Mouse (Mus musculus) embryo, embryonic 10 days (tissue): Measurements from ENCODE around the gene Smarca4.

Source experiments
- DNase-seq: peaks from one replicate; pipeline ENCODE4 v3.0.0-alpha.2; 2015; ENCODE audit warnings: low spot score

Gene Smarca4

DNA sequence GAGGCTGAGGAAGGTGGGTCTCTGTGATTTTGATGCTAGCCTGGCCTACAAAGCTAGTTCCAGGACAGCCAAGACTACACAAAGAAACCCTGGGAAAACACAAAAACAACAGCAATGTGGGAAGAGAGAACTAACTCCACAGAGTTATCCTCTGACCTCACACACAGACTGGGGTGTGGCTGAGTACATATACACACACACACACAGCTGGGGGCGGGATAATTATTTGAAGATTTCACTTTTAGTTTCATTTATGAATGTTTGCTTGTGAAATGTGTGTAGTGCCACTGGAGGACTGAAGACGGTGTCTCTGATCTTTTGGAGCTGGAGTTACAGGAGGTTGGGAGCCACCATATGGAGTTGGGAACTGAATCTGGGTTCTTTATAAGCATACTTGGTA, 14.9 kb upstream of the Smarca4 start:
- DNase-seq = no peak

DNA sequence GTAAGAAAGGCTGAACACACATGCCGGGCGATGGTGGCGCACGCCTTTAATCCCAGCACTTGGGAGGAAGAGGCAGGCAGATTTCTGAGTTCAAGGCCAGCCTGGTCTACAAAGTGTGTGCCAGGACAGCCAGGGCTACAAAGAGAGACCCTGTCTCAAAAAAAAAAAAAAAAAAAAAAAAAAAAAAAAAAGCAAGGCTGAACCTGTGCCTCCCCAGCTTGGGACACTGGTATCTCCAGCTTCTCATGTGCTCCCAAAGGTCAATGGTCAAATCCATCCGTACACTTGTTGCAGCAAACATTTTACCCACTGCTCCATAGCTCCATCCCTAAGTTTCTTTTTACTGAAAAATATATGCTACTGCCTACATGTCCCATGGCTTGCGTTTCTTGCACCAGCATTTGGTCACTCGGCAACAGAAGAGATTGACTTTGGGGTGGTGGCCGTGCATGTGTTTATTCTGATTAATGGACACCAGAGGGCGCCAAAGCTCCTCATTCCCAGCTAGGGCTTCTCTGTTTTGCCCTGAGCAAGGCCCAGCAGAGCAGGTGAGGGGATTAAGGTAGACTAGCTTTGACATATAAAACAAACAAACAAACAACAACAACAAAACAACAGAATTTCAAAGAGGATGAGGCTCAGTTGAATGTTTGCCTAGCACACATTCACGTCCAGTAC, 14.1 kb upstream of the Smarca4 start:
- peak; percentile 87 for DNase-seq

DNA sequence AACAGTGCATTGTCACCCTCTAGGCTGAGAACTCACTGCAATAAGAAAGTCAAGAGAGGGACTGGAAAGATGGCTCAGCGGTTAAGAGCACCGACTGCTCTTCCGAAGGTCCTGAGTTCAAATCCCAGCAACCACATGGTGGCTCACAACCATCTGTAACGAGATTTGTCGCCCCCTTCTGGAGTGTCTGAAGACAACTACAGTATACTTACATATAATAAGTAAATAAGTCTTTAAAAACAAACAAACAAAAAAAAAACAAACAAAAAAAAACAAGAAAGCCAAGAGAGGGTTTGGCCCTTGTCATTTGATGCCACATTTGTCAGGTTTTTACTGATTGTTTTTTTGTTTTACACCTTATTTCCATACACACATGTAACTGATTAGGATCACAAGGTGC, 11.8 kb upstream of the Smarca4 start:
- no peak for DNase-seq

DNA sequence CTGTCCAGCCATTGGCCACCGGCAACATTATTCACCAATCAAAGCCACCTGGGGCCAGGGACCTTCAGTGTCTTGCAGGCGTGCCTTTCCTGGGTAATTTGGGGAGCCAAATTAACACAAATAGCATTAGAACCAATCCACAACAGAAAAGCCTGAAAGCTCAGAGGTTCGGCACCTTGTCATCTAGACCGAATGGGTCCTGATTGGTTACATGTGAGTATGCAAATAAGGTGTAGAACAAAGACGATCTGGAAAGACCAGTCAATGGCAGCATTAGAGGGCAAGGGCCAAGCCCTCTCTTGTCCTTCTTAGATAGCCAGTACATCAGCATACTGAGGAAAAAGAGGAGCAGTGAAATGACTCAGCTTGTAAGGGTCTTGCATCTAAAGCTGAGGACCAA, 10.1 kb upstream of the Smarca4 start:
- DNase-seq = no peak

DNA sequence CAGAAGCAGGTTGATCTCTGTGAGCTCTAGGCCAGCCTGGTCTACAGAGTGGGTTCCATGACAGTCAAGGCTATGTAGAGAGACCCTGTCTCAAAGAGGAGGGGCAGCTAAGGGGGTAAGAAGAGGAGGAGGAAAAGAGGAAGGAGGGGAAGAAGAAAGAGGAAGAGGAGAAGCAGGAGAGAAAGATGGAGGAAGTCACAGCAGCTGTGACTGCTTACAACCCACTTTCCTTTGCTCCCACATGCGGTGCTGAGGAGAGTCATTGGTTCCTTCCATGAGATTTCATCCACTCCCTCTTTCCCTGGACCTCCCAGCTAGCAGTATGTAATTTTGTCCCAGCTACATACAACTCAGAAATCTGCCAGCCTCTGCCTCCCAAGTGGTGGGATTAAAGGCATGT, 9.3 kb upstream of the Smarca4 start:
- DNase-seq = no peak

DNA sequence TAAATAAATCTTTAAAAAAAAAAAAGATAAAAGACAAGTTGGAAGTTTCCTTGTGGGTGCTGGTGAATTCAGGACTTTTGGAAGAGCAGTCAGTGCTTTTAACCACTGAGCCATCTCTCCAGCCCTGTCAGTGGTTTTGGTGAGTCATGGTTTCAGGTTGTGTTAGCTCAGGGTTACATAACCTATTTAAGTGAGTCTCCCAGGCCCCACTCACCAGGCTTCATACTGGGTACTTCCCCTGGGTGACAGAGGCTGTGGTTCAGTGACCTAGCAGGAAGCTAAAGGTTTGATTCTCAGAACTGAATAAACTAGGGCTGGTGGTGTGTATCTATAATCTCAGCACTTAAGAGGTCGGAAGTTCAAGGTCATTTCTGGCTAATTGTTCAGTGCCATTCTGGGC, 6.1 kb upstream of the Smarca4 start:
- no peak for DNase-seq

DNA sequence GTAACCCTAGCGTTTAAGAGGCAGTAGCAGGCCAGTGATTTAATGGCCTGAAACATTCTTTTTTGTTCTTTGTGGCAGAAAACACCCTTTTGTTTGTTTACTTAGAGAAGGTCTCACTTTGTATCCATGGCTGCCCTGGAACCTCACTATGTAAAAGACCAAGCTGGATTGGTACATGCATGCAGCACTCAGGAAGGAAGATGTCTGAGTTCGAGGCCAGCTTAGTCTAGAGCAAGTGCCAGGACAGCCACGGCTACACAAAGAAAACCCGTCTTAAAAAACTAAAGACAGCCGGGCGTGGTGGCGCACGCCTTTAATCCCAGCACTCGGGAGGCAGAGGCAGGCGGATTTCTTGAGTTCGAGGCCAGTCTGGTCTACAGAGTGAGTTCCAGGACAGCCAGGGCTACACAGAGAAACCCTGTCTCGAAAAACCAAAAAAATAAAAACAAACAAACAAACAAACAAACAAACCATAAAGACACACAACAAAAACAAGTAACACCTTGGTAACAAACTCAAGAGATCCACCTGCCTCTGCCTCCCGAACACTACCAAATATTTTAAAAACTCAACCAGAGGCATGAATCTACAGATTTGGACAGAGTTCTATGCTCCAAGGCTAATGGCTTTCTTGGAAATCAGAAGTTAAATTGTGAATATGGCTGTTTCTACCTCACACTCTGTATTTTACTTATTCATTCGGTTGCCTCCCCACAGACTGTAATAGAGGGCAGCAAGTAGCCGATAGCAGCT, 929 bp upstream of the Smarca4 start:
- DNase-seq = no peak

DNA sequence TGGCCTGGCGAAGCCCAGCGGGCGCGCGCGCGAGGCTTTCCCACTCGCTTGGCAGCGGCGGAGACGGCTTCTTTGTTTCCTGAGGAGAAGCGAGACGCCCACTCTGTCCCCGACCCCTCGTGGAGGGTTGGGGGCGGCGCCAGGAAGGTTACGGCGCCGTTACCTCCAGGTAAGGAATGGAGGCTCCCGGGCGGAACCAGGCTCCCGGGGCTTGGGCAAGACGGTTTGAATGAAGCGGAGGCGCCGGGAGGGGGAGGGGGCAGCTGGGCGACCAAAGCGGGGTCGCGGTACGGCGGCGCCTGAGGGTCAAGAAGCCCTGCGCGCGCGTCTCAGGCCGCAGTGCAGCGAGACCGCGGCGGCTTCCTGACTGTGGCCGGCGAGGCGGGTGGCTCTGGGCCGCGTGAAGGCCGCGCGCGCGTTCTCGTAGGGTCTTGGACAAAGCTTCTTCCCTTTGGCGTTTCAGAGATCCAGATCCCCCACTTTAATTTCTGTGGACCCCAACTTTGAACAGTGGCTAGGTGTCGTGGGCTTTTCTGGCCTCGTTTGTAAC, 338 bp downstream of the Smarca4 start:
- DNase-seq = peak; percentile 95

DNA sequence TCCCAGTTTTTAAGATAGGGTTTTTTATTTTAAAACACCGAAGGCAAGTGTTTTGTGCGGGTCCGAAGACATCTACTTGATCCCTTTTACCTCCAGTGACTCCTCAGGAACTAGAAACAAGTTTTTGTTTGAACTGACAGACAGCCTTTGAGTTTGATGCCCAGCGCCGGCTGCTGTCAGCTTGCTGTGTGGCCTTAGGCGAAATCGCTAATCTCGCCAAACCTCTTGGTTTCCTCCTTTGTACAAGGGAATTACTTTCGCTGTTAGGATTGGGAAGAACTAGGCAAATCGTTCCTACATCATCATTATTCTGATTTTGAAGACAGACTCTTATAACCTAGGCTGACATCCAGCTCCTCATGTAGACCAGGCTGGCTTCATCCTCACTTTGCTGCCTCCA, 1.1 kb downstream of the Smarca4 start:
- peak; percentile 56 for DNase-seq

DNA sequence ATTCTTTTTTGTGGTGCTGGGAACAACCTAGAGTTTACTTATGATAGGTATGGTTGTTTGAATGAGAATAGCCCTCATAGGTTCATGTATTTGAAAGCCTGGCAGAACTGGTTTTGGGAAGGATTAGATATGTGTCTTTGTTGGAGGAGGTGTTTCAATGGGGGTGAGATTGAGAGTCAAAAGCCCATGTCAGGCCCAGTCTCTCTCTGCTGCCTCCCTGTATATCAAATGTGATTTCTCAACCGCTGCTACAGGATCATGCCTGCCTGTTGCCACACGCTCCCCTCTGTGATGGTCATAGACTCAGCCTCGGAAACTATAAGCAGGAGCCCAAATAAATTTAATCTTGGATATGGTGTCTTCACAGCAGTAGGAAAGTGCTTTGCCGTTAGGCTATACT, 4.3 kb downstream of the Smarca4 start:
- DNase-seq = no peak

DNA sequence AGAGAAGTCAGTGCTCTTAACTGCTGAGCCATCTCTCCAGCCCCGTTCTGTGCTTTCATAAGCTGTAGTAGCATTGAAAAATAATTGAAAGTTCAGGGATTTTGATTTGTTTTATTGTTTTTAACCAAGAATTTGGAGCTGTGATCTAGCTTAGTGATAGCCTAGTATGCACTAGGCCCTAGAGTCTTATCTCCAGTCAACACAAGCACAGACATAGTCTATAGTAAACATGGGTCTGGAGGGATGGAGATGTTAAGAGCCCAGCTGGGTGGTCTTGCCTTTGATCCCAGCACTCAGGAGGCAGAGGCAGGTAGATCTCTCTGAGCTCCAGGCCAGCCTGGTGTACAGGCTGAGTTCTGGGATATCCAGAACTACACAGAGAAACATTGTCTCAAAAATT, 6.7 kb downstream of the Smarca4 start:
- DNase-seq = no peak

DNA sequence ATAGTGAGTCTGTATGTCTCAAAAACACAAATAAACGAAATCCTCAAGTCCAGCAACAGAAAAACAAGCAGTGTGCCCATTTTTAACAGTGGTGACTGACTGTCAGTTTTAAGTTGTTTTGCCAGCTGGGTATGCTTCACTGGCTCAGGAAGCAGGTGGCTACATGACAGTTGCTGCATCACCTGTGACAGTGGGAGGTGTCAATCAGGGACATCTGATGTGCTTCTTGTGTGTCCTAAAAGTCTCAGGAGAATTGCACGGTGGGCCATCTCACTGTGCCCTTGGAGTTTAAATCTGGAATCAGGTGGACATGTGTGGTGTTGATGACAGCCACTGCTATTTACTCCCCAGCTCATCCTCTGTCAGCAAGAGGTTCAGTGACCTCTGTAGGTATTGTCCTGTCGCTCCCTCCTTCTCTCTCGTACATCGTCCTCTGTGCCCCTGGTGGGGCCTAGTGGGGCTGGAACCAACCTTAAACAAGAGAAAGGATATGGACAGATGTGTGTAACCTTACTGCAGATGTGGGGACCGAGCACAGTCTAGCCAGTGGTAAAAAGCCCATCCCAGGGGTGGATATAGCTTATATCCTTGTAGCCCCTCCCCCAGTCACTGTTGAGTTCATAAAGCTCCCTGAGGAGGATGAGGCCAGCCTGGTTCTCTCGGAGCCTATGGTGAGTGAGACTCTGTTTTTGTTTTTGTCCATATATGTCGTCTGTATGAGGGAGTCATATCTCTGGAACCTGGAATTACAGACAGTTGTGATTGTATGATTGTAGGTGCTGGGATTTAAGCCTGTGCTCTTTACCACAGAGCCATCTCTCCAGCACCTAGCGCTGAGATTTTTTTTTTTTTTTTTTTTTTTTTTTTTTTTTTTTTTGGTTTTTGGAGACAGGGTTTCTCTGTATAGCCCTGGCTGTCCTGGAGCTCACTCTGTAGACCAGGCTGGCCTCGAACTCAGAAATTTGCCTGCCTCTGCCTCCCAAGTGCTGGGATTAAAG, 9.7 kb downstream of the Smarca4 start:
- no peak for DNase-seq

DNA sequence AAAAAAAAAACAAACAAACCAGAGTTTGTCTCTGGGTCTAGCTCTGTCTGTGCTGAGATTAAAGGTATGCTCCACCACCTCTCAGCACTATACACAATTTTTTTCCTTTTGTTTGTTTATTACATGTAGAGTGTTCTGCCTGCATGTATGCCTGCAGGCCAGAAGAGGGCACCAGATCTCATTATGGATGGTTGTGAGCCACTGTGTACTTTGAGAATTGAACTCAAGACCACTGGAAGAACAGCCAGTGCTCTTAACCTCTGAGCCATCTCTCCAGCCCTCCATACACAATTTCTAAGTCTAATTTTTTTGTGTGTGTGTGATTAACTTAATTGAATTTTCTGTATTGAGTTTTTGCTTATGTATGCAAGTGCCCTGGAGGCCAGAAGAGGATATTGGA, 10.6 kb downstream of the Smarca4 start:
- DNase-seq = peak; percentile 22

DNA sequence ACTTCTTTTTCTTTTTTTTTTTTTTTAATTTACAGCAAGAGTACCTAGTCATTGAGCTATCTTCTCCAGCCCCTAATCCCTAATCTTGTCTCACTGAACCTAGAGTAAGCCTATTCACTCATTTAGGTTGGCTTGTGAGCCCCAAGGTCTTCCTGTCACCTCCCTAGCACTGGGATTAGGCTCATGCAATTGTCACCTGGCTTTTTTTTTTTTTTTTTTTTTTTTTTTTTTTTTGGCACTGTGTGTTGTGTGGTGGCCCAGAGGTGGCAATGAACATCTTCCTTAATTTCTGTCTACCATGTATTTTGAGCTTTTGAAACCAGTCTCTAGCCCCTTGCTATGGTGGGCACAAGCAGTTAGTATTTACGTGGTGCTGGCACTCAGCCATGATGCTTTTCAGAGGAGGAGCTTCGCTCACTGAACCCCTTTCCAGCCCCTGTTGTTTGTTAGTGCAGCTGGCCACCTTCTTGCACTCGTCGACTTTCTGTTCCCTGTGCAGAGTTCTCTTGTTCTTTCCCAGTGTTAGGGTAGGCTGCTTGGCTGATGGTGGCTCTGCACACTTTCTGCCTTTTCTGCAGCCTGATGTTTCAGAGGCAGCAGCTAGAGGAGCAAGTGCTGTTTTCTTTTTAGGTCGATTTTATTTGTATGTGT, 11.3 kb downstream of the Smarca4 start:
- DNase-seq = no peak

DNA sequence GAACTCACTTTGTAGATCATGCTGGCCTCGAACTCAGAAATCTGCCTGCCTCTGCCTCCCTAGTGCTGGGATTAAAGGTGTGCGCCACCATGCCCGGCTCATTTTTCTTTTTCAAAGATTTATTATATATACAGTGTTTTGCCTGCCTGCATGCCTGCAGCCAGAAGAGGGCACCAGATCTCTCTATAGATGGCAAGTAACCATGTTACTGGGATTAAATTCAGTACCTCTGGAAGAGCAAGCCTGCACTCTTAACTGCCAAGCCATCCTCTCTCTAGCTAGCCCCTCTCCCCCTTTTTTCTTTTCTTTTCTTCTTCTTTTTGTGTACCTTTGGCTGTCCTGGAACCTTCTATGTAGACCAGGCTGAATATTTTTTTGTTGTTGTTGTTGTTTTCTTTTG, 14.7 kb downstream of the Smarca4 start:
- peak; percentile 21 for DNase-seq

DNA sequence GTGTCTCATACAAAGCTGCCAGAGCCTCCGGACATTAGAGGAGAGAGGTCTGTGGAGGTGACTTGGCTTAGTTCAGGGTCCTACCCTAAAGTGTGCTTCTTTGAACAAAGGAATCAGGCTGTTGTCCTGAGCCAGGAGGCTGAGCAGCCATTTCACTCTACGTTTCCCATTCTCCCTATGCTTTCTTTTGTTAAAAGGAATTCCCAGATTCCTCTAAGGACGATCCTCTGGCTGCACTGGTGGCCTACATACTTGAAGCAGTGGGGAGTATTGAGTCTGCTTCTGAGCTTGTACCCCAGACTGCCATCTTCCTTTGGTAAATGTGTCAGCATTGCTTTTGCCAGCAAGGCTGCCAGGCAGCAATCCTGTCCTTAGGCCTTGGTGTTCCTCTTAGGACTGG, 17.1 kb downstream of the Smarca4 start:
- DNase-seq = no peak

DNA sequence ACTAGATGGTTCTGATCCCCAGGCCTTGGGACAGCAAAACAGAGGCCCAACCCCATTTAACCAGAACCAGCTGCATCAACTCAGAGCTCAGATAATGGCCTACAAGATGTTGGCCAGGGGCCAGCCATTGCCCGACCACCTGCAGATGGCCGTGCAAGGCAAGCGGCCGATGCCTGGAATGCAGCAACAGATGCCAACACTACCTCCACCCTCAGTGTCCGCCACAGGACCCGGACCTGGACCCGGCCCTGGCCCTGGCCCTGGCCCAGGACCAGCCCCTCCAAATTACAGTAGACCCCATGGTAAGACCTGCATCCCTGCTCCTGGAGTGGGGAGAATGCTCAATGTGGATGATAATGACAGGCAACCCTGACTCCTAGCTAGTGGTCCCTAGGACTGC, 19.7 kb downstream of the Smarca4 start:
- DNase-seq = no peak

DNA sequence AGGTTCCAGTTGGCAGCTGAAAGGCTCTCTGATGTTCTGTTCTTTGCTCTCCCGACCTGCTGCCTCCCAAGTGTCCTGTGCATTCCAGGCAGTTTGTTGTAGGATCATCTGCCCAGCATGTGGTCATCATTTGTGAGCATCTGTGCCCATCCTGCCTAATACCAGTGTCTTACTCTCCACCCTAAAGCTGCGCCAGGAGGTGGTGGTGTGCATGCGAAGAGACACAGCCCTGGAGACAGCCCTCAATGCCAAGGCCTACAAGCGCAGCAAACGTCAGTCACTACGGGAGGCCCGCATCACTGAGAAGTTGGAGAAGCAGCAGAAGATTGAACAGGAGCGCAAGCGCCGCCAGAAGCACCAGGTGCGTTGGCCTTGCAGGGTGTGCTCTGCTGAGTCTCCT, 23.1 kb downstream of the Smarca4 start:
- DNase-seq = no peak

DNA sequence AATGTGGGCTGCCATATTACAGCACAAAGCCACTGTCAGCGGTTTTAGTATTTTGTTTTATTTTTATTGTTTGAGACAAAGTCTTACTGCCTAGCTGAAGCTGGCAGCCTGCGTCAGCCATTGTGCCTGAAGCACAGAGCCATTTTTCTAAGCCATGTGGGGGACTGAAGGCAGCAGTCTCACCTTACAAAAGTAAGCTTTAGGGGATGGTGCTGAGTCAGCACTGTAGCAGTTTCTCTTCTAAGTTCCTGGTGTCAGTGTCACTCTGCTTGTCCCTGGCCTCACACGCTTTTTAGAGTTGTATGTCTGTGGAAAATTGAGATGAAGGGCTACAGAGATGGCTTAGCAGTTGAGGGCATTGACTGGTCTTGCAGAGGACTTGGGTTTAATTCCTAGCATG, 30.4 kb downstream of the Smarca4 start:
- DNase-seq = no peak

DNA sequence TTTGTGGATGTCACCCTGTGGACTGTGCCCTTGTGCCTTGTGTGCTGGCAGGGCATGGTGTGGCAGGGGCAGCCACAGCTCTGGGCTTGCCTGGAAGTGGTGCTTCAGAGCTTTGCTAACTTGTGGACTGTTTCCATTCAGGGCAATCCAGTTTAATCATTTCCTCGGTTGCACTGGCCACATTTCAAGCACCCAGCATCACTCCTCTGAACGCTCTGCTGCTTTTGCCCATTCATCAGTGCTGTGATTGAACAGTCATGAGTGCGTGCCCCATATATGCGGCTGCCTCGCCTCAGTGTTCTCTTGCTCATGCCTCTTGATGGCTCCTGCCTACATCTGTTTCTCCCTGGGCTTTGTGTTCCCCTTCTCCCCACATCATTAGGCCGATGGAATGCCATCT, 31.8 kb downstream of the Smarca4 start:
- no peak for DNase-seq

DNA sequence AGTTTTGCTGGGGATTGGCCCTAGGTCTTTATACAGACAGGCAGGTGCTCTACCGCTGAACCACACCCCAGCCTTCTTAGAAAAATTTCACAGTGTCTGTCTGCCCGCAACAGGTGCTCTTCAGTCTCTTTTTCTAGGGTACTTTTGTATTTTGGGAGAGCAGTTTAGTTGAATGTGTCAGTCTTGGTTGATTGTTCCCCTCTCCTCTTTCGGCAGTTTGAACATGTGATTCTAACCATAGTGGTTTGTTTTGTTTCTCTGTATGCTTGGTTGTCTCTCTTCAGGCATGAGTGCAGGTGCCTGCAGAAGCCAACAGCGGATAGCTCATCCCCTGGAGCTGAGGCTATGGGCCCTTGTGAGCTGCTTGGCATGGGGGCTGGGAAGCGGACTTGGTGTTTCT, 36.3 kb downstream of the Smarca4 start:
- DNase-seq = no peak

DNA sequence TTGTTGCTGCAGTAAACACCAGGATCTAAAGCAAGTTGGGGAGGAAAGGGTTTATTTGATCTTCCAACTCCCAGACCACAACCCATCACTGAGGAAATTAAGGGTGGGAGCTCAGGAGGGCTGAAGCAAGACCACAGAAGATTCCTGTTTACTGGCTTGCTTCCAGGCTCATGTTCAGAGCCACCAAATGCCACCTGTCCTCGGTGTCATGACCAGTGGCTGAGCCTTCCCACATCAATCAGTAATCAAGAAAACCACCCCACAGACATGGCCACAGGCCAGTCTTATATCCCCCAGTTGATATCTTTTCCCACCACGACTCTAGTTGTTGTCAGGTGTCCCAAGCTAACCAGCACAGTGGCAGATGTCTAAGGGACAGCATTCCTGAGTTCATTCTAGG, 37.3 kb downstream of the Smarca4 start:
- no peak for DNase-seq
